Mouse (Mus musculus) heart, postnatal 36 days (tissue): Measurements from ENCODE around the gene Cntd1. TPM values are rescaled to one million over a fixed set of nuclear protein-coding genes. Genes with fewer than 3 reads are reported as not detected.

Experiments used
- DNase-seq, 2 experiments: peaks; one replicate each; pipeline ENCODE4 v3.0.0; 2021 to 2022
- intact Hi-C: fragments of 180-260 bp; cut with DNase I; formaldehyde crosslinking; loops from one replicate; pipeline ENCODE4 v1.15.1; 2025
- total RNA-seq, 2 experiments: library from RNA; stranded (reverse); gene quantifications; 2 replicates each; pipeline ENCODE4 v1.2.3; 2021

Cntd1 gene
- total RNA-seq, 2 experiments from 2014 or later = 0.11 to 0.35 TPM

- intact Hi-C loops = loop anchor here (1.0 kb wide), 1 partner anchor 49 kb away; the partner anchor contains the start of gene Becn1
- no peak for DNase-seq
These were observed 25.9 kb upstream of the Cntd1 start for GRCm38 (mm10) chr11:101252941-101253340.

GRCm38 (mm10) chr11:101253613-101254389 is 25.0 kb upstream of the Cntd1 start, which contains the start of gene Vps25:
TSS of gene Vps25 (plus strand) at chr11:101253707.
- intact Hi-C loops = loop anchor here (1.0 kb wide), 1 partner anchor 48 kb away; the partner anchor contains the start of gene Becn1

GRCm38 (mm10) chr11:101255826-101256775 is 22.7 kb upstream of the Cntd1 start:
- intact Hi-C loops = no loop called here
- peak in 1 of 2 experiments; percentile 37 for DNase-seq

More at GRCm38 (mm10) chr11:101253613-101254389, 25.0 kb upstream of the Cntd1 start, which contains the start of gene Vps25:
- peak; percentile 87 to 88 for DNase-seq

DNA sequence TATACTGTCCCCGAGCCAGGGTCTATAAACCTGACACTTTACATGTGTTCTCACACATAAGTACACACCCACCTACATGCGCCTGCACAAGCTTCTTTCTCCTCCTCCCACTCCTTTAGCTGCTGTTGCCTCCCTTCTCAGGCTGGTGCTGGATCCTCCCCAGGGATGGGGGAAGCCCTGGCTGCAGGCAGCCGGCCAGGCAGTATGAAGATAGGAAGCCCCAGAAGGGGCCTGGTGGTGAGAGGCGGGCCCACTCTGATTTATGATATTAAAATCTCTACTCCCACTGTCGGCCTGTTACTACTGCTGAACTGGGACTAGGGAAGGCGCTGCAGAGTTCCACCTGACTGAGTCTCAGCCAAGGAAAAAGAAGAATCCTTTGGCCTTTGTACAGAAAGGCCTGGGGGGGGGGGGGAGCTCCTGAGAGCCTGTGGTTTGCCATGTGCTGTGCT is 19.5 kb upstream of the Cntd1 start:
- no peak for DNase-seq
- intact Hi-C loops = no loop called here

- intact Hi-C loops = no loop called here
- DNase-seq = peak; percentile 70 to 80
These were observed 18.6 kb upstream of the Cntd1 start, which contains the start of gene Wnk4 for GRCm38 (mm10) chr11:101259948-101260825. TSS of gene Wnk4 (plus strand) at chr11:101260567.

DNA sequence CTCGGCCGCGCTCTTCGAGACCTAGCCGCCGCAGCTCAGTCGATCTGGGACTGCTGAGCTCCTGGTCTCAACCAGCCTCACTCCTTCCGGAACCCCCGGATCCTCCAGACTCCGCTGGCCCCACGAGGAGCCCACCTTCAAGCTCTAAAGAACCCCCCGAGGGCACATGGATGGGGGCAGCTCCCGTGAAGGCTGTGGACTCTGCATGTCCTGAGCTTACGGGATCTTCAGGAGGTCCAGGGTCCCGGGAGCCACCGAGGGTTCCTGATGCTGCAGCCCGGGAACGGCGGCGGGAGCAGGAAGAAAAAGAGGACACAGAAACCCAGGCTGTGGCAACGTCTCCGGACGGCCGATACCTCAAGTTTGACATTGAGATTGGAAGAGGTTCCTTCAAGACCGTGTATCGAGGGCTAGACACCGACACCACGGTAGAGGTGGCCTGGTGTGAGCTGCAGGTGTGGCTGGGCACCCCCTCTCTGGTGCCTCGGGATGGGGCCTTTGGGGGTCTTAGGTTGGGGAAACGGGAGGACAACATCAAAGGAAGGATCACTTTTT is 17.9 kb upstream of the Cntd1 start:
- intact Hi-C loops = no loop called here
- no peak for DNase-seq

DNA sequence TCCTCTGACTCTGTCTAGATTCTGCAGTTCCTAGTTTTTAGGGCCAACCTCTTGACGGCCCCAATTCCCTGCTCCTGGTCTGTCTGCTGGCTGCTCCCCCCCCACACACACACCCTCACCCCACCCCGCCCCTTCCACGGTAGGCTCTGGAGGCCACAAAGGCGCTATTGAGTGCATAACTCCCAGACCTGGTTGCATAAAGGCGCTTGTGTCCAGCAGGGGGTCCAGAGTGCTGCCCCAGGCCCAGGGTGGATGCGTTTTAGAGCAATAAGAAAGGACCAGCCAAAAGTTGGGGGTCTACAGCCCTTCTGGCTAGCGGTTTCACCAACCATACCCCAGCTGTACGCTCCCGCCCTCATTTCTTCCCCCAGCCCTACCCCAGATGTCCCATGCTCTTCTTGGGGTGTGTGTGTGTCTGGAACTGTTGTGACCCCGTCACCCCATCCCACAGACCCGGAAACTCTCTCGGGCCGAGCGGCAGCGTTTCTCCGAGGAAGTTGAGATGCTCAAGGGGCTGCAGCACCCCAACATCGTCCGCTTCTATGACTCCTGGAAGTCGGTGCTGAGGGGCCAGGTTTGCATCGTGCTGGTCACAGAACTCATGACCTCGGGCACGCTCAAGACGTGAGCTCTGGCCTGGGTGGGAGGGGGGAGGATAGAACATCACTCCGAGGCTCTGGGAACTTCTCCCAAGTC is 16.4 kb upstream of the Cntd1 start:
- intact Hi-C loops = no loop called here
- DNase-seq = no peak

DNA sequence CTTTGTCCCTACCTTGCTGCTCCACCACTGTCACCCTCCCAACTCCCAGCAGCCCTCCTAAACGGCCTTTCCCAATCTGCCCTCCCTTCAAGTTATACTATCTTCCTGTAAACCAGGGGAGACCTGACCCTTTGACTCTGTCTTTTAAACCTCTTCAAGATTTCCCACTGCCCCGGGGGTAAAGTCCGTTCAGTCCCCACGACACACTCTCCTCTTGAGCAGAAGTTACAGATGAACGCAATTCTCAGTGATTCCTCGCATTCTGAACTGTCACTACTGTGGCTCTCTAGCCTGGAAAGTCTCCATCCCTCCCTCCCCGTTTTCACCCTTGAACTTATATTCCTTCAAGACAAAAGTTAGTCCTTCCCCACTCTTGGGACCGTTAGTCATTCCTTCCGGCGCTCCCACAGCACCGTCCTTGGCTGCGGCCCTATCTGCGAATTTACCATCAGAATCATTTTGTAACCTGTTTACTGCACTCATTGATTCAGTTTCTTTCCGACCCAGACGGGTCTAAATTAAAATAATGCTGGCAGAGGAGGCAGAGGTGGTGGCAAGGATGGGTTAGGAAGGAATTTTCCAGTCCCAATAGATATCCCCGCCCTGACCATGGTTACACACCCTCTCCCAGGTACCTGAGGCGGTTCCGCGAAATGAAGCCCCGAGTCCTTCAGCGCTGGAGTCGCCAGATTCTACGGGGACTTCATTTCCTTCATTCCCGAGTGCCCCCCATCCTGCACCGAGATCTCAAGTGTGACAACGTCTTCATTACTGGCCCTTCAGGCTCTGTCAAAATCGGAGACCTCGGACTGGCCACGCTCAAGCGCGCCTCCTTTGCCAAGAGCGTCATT is 15.4 kb upstream of the Cntd1 start:
- intact Hi-C loops = no loop called here
- DNase-seq = no peak

GRCm38 (mm10) chr11:101263989-101264280 is 14.9 kb upstream of the Cntd1 start:
- intact Hi-C loops = no loop called here
- DNase-seq = no peak

DNA sequence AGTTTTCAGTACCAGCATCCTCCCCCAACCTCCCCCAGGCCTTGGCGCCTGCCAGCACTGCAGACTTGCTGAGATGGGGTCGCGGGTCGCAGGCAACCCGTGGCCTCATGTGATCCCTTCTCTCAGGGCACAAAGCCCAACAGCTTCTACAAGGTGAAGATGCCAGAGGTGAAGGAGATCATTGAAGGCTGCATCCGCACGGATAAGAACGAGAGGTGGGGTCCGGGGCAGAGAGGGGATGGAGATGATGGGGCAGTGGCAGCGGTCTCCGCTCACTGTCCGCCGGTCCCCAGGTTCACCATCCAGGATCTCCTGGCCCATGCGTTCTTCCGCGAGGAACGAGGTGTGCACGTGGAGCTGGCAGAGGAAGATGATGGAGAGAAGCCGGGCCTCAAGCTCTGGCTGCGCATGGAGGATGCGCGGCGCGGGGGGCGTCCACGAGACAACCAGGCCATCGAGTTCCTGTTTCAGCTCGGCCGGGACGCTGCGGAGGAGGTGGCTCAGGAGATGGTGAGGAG is 13.8 kb upstream of the Cntd1 start:
- DNase-seq = no peak
- intact Hi-C loops = no loop called here

GRCm38 (mm10) chr11:101265906-101266305 is 12.9 kb upstream of the Cntd1 start:
- intact Hi-C loops = no loop called here
- DNase-seq = no peak

- no peak for DNase-seq
- intact Hi-C loops = no loop called here
These were observed 9.2 kb upstream of the Cntd1 start for GRCm38 (mm10) chr11:101269577-101270116.

- intact Hi-C loops = no loop called here
- no peak for DNase-seq
These were observed 6.4 kb upstream of the Cntd1 start for GRCm38 (mm10) chr11:101272446-101272845.

- DNase-seq = no peak
- intact Hi-C loops = no loop called here
These were observed 3.5 kb upstream of the Cntd1 start for GRCm38 (mm10) chr11:101275309-101275708.

GRCm38 (mm10) chr11:101276319-101277070 is 2.3 kb upstream of the Cntd1 start:
- intact Hi-C loops = no loop called here
- no peak for DNase-seq

DNA sequence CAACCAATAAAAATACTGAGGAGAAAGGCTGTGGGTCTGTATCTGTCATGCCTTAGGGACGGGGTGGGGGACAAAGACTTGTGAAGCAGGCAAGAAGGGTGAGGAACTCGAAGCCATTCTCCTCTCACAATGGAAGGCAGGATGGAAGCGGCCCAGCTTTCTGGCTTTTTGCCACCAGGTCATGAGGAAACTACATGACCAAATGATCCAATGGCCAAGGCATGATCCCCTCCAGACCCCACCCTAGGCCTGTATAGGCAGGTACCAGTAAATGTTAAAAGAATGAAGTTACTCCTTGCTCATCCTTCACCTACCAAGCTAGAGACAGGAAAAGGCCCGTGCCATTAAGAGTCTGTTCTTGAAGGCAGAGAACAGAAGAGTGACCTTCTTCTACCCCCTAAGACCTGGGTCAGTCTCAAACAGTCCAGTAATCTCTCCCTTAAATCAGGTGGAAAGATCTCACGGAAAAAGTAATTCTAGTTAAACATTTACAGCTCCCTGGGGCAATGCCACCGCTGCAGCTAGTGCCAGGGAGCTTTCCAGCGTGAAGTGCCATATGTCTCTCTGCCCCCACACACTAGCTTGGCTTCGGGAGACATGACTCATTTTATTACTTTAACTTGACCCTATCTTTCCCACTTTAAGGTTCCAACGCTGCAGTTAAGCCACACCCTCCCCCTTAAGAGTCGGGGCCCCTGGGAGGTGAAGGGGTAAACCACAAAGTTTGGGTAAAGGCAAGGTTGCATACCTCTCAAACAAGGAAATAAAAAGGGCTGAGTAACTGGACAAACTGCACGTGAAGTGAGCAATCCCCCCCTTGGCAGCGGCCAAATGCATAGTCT is 1.2 kb upstream of the Cntd1 start:
- intact Hi-C loops = no loop called here

More for the DNA sequence above, 1.2 kb upstream of the Cntd1 start:
- no peak for DNase-seq
